Mouse (Mus musculus) heart, embryonic 11.5 days (tissue): Measurements from ENCODE around the gene Bco1. TPM values are rescaled to one million over a fixed set of nuclear protein-coding genes. Genes with fewer than 3 reads are reported as not detected.
A peak's percentile ranks its signal among the peaks of the same experiment; 100 is the strongest.

ENCODE experiments used
- ATAC-seq: fragments of 200-750 bp; cut with Nextera tagmentation; replicated peaks from 2 replicates; pipeline ENCODE4 v1.8.0; 2017; ENCODE audit warnings: moderate library complexity; ENCODE audit not compliant: insufficient number of reproducible peaks, low FRiP score, low TSS enrichment
- H3K27ac ChIP-seq: fragments of 300-500 bp; sonication (generic); 2 replicates; pipeline ENCODE4 v1.5.1; 2014; ENCODE audit warnings: mild to moderate bottlenecking, low read depth, low read length
- H3K27me3 ChIP-seq: fragments of 300-500 bp; sonication (generic); 2 replicates; pipeline ENCODE4 v1.6.1; 2014; ENCODE audit warnings: mild to moderate bottlenecking, low read length, mixed read lengths; ENCODE audit not compliant: control insufficient read depth, insufficient read depth
- H3K36me3 ChIP-seq: fragments of 300-500 bp; sonication (generic); 2 replicates; pipeline ENCODE4 v1.6.1; 2014; ENCODE audit warnings: mild to moderate bottlenecking, low read length, moderate library complexity, mixed read lengths; ENCODE audit not compliant: control insufficient read depth, insufficient read depth
- H3K4me1 ChIP-seq: fragments of 300-500 bp; sonication (generic); 2 replicates; pipeline ENCODE4 v1.6.1; 2014; ENCODE audit warnings: low read length; ENCODE audit not compliant: control insufficient read depth, insufficient read depth
- H3K4me2 ChIP-seq: fragments of 300-500 bp; sonication (generic); 2 replicates; pipeline ENCODE4 v1.6.1; 2014; ENCODE audit warnings: mild to moderate bottlenecking, moderate library complexity
- H3K4me3 ChIP-seq: fragments of 300-500 bp; sonication (generic); 2 replicates; pipeline ENCODE4 v1.5.1; 2014; ENCODE audit warnings: low read depth, low read length
- H3K9ac ChIP-seq: fragments of 300-500 bp; sonication (generic); 2 replicates; pipeline ENCODE4 v1.6.1; 2014; ENCODE audit warnings: mild to moderate bottlenecking, low read depth, low read length, moderate library complexity
- H3K9me3 ChIP-seq: fragments of 300-500 bp; sonication (generic); replicated peaks from 2 replicates; pipeline ENCODE4 v1.6.1; 2016; ENCODE audit warnings: low read length; ENCODE audit not compliant: control insufficient read depth
- WGBS: fragments of 180-500 bp; shearing (Covaris S2); extraction: QIAGEN DNeasy Blood & Tissue Kit; methylation state at CpG from one replicate; pipeline ENCODE4 v1.1.7; 2014; ENCODE audit not compliant: insufficient replicate concordance; 5-methylcytosine and 5-hydroxymethylcytosine counted together
- polyA plus RNA-seq: library from polyadenylated mRNA; unstranded; fragments of >200 nt; fragmentation: Nextera tagmentation; extraction: Ambion mirVana; gene quantifications from 2 replicates; pipeline ENCODE4 v1.2.1, GENCODE M21; 2014

Gene Bco1
- polyA plus RNA-seq, 1 experiment from 2014 or later, result 0.49 TPM

GRCm38 (mm10) chr8:117082399-117082872 is 13.2 kb upstream of the Bco1 start, which contains the start of gene Pkd1l2:
Pkd1l2 (minus strand) TSS chr8:117082449.
- Histone ChIP-seq H3K4me3 (no peak within 1 kb of the TSS), H3K4me2 (no peak within 1 kb of the TSS), H3K27me3 (0 out of 2 replicates have a peak, but pooled peaks cover 4% of the 10 kb centered on the region), H3K9ac (no peak within 1 kb of the TSS), H3K27ac (no peak within 1 kb of the TSS), H3K9me3 (no peaks in the 10 kb centered on the region), H3K4me1 (peaks cover 26% of the 10 kb centered on the region), H3K36me3 (no peaks in the 10 kb centered on the region)
- no peak for ATAC-seq
- 77% methylated on average over 8 of the region's 8 CpGs for WGBS

- ATAC-seq, result no peak
- peaks cover 26% of the 10 kb centered on the region for H3K4me1 ChIP-seq
These were observed 12.6 kb upstream of the Bco1 start for GRCm38 (mm10) chr8:117082947-117083559.

GRCm38 (mm10) chr8:117085521-117085920 is 10.1 kb upstream of the Bco1 start:
- Histone ChIP-seq H3K4me1 (peaks cover 26% of the 10 kb centered on the region), H3K4me2 (peak overlapping the region; percentile 25; the same call in 1 of the 2 replicates), H3K4me3 (no peak overlapping the region), H3K27me3 (0 out of 2 replicates have a peak, but pooled peaks cover 4% of the 10 kb centered on the region), H3K27ac (peak overlapping the region; percentile 60; the same call in 1 of the 2 replicates), H3K36me3 (no peaks in the 10 kb centered on the region), H3K9me3 (no peaks in the 10 kb centered on the region), H3K9ac (peak overlapping the region; percentile 48; the same call in 1 of the 2 replicates)
- ATAC-seq, result peak; percentile 80
- WGBS, result 5% methylated on average over 8 of the region's 8 CpGs

More at GRCm38 (mm10) chr8:117082947-117083559, 12.6 kb upstream of the Bco1 start:
- WGBS, result 48% methylated on average over 9 of the region's 9 CpGs
- Histone ChIP-seq H3K27ac (no peak overlapping the region), H3K36me3 (no peaks in the 10 kb centered on the region), H3K9me3 (no peaks in the 10 kb centered on the region), H3K27me3 (0 out of 2 replicates have a peak, but pooled peaks cover 4% of the 10 kb centered on the region), H3K4me3 (no peak overlapping the region), H3K9ac (no peak overlapping the region), H3K4me2 (no peak overlapping the region)

- Histone ChIP-seq H3K9ac (no peak overlapping the region), H3K27ac (no peak overlapping the region), H3K4me3 (no peak overlapping the region), H3K4me1 (peaks cover 26% of the 10 kb centered on the region), H3K36me3 (no peaks in the 10 kb centered on the region), H3K4me2 (no peak overlapping the region), H3K27me3 (no peaks in the 10 kb centered on the region), H3K9me3 (no peaks in the 10 kb centered on the region)
- no peak for ATAC-seq
These were observed 8.6 kb upstream of the Bco1 start for GRCm38 (mm10) chr8:117087036-117087435.

- Histone ChIP-seq H3K9me3 (no peaks in the 10 kb centered on the region), H3K4me2 (no peak overlapping the region), H3K27me3 (no peaks in the 10 kb centered on the region), H3K36me3 (no peaks in the 10 kb centered on the region), H3K4me3 (no peak overlapping the region), H3K4me1 (peaks cover 12% of the 10 kb centered on the region), H3K27ac (no peak overlapping the region), H3K9ac (no peak overlapping the region)
- ATAC-seq, result no peak
- 39% methylated on average over 4 of the region's 4 CpGs for WGBS
These were observed 5.9 kb upstream of the Bco1 start for GRCm38 (mm10) chr8:117089802-117090201.

GRCm38 (mm10) chr8:117094053-117094452 is 1.6 kb upstream of the Bco1 start:
- no peaks in the 10 kb centered on the region for H3K27me3 ChIP-seq
- H3K9me3 ChIP-seq, result no peaks in the 10 kb centered on the region
- 29% methylated on average over 5 of the region's 5 CpGs for WGBS
- no peak overlapping the region for H3K27ac ChIP-seq
- no peak overlapping the region for H3K4me3 ChIP-seq
- ATAC-seq, result no peak
- no peaks in the 10 kb centered on the region for H3K4me1 ChIP-seq
- H3K4me2 ChIP-seq, result no peak overlapping the region
- H3K9ac ChIP-seq, result no peak overlapping the region
- no peaks in the 10 kb centered on the region for H3K36me3 ChIP-seq

- H3K27ac ChIP-seq, result no peak overlapping the region
- no peaks in the 10 kb centered on the region for H3K36me3 ChIP-seq
- H3K9me3 ChIP-seq, result no peaks in the 10 kb centered on the region
- no peak overlapping the region for H3K4me2 ChIP-seq
- no peaks in the 10 kb centered on the region for H3K4me1 ChIP-seq
- H3K27me3 ChIP-seq, result no peaks in the 10 kb centered on the region
- no peak overlapping the region for H3K9ac ChIP-seq
- H3K4me3 ChIP-seq, result no peak overlapping the region
- ATAC-seq, result no peak
- 72% methylated on average over 10 of the region's 10 CpGs for WGBS
These were observed 1.5 kb downstream of the Bco1 start for GRCm38 (mm10) chr8:117097051-117097563.

- Histone ChIP-seq H3K9me3 (no peaks in the 10 kb centered on the region), H3K27ac (no peak overlapping the region), H3K4me1 (no peaks in the 10 kb centered on the region), H3K36me3 (no peaks in the 10 kb centered on the region), H3K9ac (no peak overlapping the region), H3K4me2 (no peak overlapping the region), H3K27me3 (no peaks in the 10 kb centered on the region), H3K4me3 (no peak overlapping the region)
- ATAC-seq, result no peak
- 72% methylated on average over 11 of the region's 11 CpGs for WGBS
These were observed 2.0 kb downstream of the Bco1 start for GRCm38 (mm10) chr8:117097564-117098191.
